Mouse (Mus musculus) limb, embryonic 11.5 days (tissue): ENCODE results near the gene Bcorl1. TPM values are rescaled to one million over a fixed set of nuclear protein-coding genes. Genes with fewer than 3 reads are reported as not detected.

Source experiments
- ATAC-seq: fragments of 200-750 bp; cut with Nextera tagmentation; 2 replicates; pipeline ENCODE4 v1.8.0; 2017; ENCODE audit warnings: low read depth; ENCODE audit not compliant: insufficient number of reproducible peaks, low FRiP score, low TSS enrichment
- DNase-seq: peaks from one replicate; pipeline ENCODE4 v3.0.0-alpha.2; 2015; ENCODE audit warnings: low spot score
- H3K27ac ChIP-seq: fragments of 300-500 bp; sonication (generic); replicated peaks from 2 replicates; pipeline ENCODE4 v1.5.1; 2014; ENCODE audit warnings: low read depth, mild to moderate bottlenecking, low read length
- H3K27me3 ChIP-seq: fragments of 300-500 bp; sonication (generic); 2 replicates; pipeline ENCODE4 v1.6.1; 2014; ENCODE audit warnings: mild to moderate bottlenecking, low read length, mixed read lengths; ENCODE audit not compliant: control insufficient read depth, insufficient read depth
- H3K36me3 ChIP-seq: fragments of 300-500 bp; sonication (generic); 2 replicates; pipeline ENCODE4 v1.6.1; 2014; ENCODE audit warnings: mild to moderate bottlenecking, low read length, moderate library complexity, mixed read lengths; ENCODE audit not compliant: control insufficient read depth, insufficient read depth
- H3K4me1 ChIP-seq: fragments of 300-500 bp; sonication (generic); 2 replicates; pipeline ENCODE4 v1.6.1; 2014; ENCODE audit warnings: low read length, mixed read lengths; ENCODE audit not compliant: control insufficient read depth, insufficient read depth
- H3K4me2 ChIP-seq: fragments of 300-500 bp; sonication (generic); 2 replicates; pipeline ENCODE4 v1.6.1; 2014; ENCODE audit warnings: low read depth, mild to moderate bottlenecking, moderate library complexity; ENCODE audit not compliant: severe bottlenecking
- H3K4me3 ChIP-seq: fragments of 300-500 bp; sonication (generic); 2 replicates; pipeline ENCODE4 v1.5.1; 2014; ENCODE audit warnings: low read depth, low read length
- H3K9ac ChIP-seq: fragments of 300-500 bp; sonication (generic); 2 replicates; pipeline ENCODE4 v1.6.1; 2014; ENCODE audit warnings: mild to moderate bottlenecking, low read length
- H3K9me3 ChIP-seq: fragments of 300-500 bp; sonication (generic); 2 replicates; pipeline ENCODE4 v1.6.1; 2016; ENCODE audit warnings: low read length; ENCODE audit not compliant: control insufficient read depth
- WGBS: fragments of 180-500 bp; shearing (Covaris S2); extraction: QIAGEN DNeasy Blood & Tissue Kit; methylation state at CpG from one replicate; pipeline ENCODE4 v1.1.7; 2014; 5-methylcytosine and 5-hydroxymethylcytosine counted together
- polyA plus RNA-seq: library from polyadenylated mRNA; unstranded; fragments of >200 nt; fragmentation: Nextera tagmentation; extraction: Ambion mirVana; gene quantifications from 2 replicates; pipeline ENCODE4 v1.2.1, GENCODE M21; 2014

Bcorl1 gene
- polyA plus RNA-seq, 1 experiment from 2014 or later = 5.4 TPM

GRCm38 (mm10) chrX:48409611-48410387 lies 68.6 kb downstream of the Bcorl1 start:
- ATAC-seq (peak; percentile 88), DNase-seq (peak; percentile 89)
- Histone ChIP-seq H3K4me3 (peak overlapping the region; percentile 34), H3K9me3 (no peaks in the 10 kb centered on the region), H3K9ac (no peak overlapping the region), H3K27me3 (peaks cover 2% of the 10 kb centered on the region; the same call in 1 of the 2 replicates), H3K27ac (no peak overlapping the region), H3K4me1 (no peaks in the 10 kb centered on the region), H3K4me2 (peak overlapping the region; percentile 39), H3K36me3 (no peaks in the 10 kb centered on the region)
- WGBS = 14% methylated on average over 33 of the region's 36 CpGs

- Histone ChIP-seq H3K4me1 (no peaks in the 10 kb centered on the region), H3K4me3 (peak overlapping the region; percentile 34; the same call in 1 of the 2 replicates), H3K27ac (no peak overlapping the region), H3K9me3 (no peaks in the 10 kb centered on the region), H3K36me3 (no peaks in the 10 kb centered on the region), H3K27me3 (peaks cover 2% of the 10 kb centered on the region; the same call in 1 of the 2 replicates), H3K4me2 (no peak overlapping the region; the same call in 1 of the 2 replicates), H3K9ac (no peak overlapping the region)
- peak; percentile 29; the same call in 1 of the 2 replicates for ATAC-seq
- DNase-seq = no peak
- WGBS = 21% methylated on average over 7 of the region's 7 CpGs
These were observed 69.2 kb downstream of the Bcorl1 start for GRCm38 (mm10) chrX:48410388-48410776.

DNA sequence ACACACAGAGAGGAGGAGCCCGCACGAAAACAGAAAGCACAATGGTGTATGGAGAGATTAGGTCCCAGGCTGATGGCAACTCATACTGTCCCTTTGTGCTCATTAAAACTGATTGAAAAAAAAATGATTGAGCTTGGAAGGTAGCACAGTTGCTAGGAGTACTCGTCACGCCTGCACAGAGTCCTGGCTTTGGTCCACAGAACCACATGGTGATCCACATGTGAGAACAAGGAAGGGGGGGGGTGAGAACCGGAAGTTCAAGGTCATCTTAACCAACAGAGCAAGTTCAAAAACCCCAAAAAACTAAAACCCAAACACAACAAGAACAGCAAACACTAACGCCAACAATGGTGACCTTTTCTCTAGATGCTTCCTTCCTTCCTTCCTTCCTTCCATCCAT lies 71.5 kb downstream of the Bcorl1 start:
- H3K36me3 ChIP-seq = no peaks in the 10 kb centered on the region
- no peaks in the 10 kb centered on the region for H3K4me1 ChIP-seq
- no peak overlapping the region for H3K9ac ChIP-seq
- no peak for ATAC-seq
- H3K27me3 ChIP-seq = peaks cover 2% of the 10 kb centered on the region; the same call in 1 of the 2 replicates
- H3K4me3 ChIP-seq = no peak overlapping the region
- no peaks in the 10 kb centered on the region for H3K9me3 ChIP-seq
- H3K4me2 ChIP-seq = no peak overlapping the region
- 83% methylated on average over 6 of the region's 6 CpGs for WGBS
- DNase-seq = no peak
- no peak overlapping the region for H3K27ac ChIP-seq

DNA sequence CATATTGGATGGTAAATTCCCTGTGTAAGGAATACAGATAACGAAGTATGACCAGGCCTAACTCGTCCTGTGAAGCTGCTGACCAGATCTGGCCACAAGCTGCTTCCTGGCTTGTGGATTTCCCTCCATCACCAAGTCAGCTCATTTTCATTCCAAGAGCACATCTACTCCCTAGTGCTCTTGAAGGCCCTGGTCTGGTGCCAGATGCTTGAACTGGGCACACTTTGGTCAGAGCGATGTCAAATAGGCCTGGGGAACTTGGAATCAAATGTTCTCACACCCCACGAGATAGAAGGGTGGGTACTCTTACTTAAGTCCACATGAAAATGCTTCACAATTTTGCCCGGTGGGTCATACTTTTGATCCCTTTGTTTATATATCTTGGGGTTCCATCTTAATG lies 73.1 kb downstream of the Bcorl1 start:
- WGBS = 87% methylated on average over 5 of the region's 5 CpGs
- Histone ChIP-seq H3K4me3 (no peak overlapping the region), H3K4me2 (no peak overlapping the region), H3K9ac (no peak overlapping the region), H3K9me3 (no peaks in the 10 kb centered on the region), H3K27me3 (peaks cover 2% of the 10 kb centered on the region; the same call in 1 of the 2 replicates), H3K27ac (no peak overlapping the region), H3K36me3 (no peaks in the 10 kb centered on the region), H3K4me1 (no peaks in the 10 kb centered on the region)
- ATAC-seq (no peak), DNase-seq (no peak)

GRCm38 (mm10) chrX:48418417-48418816 lies 77.3 kb downstream of the Bcorl1 start:
- Histone ChIP-seq H3K9ac (no peak overlapping the region), H3K4me2 (no peak overlapping the region), H3K36me3 (no peaks in the 10 kb centered on the region), H3K4me1 (no peaks in the 10 kb centered on the region), H3K9me3 (no peaks in the 10 kb centered on the region), H3K27ac (no peak overlapping the region), H3K27me3 (no peaks in the 10 kb centered on the region), H3K4me3 (no peak overlapping the region)
- ATAC-seq = no peak
- WGBS = 78% methylated on average over 2 of the region's 2 CpGs
- no peak for DNase-seq

GRCm38 (mm10) chrX:48422986-48423385 lies 81.8 kb downstream of the Bcorl1 start:
- Histone ChIP-seq H3K9me3 (no peaks in the 10 kb centered on the region), H3K27me3 (no peaks in the 10 kb centered on the region), H3K4me2 (no peak overlapping the region), H3K27ac (no peak overlapping the region), H3K36me3 (no peaks in the 10 kb centered on the region), H3K4me3 (no peak overlapping the region), H3K4me1 (no peaks in the 10 kb centered on the region), H3K9ac (no peak overlapping the region)
- WGBS = 38% methylated on average over 4 of the region's 4 CpGs
- ATAC-seq (no peak), DNase-seq (peak; percentile 75)

- Histone ChIP-seq H3K36me3 (no peaks in the 10 kb centered on the region), H3K4me3 (no peak overlapping the region), H3K27me3 (no peaks in the 10 kb centered on the region), H3K4me1 (no peaks in the 10 kb centered on the region), H3K4me2 (no peak overlapping the region), H3K27ac (no peak overlapping the region), H3K9ac (no peak overlapping the region), H3K9me3 (no peaks in the 10 kb centered on the region)
- 61% methylated on average over 1 of the region's 1 CpGs for WGBS
- ATAC-seq (no peak), DNase-seq (no peak)
These were observed 82.5 kb downstream of the Bcorl1 start for GRCm38 (mm10) chrX:48423671-48424070.

DNA sequence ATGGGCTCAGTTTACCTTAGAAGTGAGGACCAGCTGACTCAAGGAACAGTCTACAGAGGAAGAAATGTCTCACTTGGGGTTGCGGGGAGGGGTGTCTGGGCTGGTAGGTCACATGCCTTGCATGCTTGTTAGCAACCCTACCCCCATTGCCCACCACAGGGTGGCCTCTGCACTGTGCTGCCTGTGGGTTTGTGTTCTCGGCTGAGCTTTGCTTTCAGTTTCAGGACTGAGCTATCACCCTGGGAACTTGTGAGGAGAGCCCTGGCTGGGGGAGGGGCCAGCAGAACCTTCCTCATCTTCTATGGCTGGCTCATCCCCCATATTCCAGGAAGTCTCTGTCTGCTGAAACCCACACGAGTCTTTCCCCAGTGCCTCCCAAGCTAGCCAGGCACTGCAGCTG lies 83.4 kb downstream of the Bcorl1 start:
- DNase-seq = no peak
- no peak overlapping the region for H3K4me3 ChIP-seq
- 47% methylated on average over 2 of the region's 3 CpGs for WGBS
- H3K9ac ChIP-seq = no peak overlapping the region
- no peaks in the 10 kb centered on the region for H3K4me1 ChIP-seq
- ATAC-seq = no peak
- no peaks in the 10 kb centered on the region for H3K27me3 ChIP-seq
- no peaks in the 10 kb centered on the region for H3K9me3 ChIP-seq
- H3K4me2 ChIP-seq = no peak overlapping the region
- H3K36me3 ChIP-seq = no peaks in the 10 kb centered on the region
- no peak overlapping the region for H3K27ac ChIP-seq
